Mouse (Mus musculus) erythroid progenitor cell, adult 5-6 weeks (primary cell): Measurements from ENCODE around the gene Dnm3. TPM values are rescaled to one million over a fixed set of nuclear protein-coding genes. Genes with fewer than 3 reads are reported as not detected.

ENCODE experiments used
- ATAC-seq: replicated peaks from 2 replicates; pipeline ENCODE4 v1.8.0; 2016; ENCODE audit warnings: moderate number of reproducible peaks, mild to moderate bottlenecking, moderate TSS enrichment, inconsistent platforms; ENCODE audit not compliant: poor library complexity, low FRiP score, severe bottlenecking
- total RNA-seq, 2 experiments: library from RNA; stranded (forward) in 1 of 2; stranded (reverse) in 1 of 2; fragments of 150-400 nt in 1 of 2; fragments of 186-747, 209-891 nt in 1 of 2; gene quantifications; 2 replicates each; pipeline versions ENCODE4 v1.2.3 to v1.2.4; 2015 to 2017; ENCODE audit warnings: low replicate concordance in 2 of 2

Gene Dnm3
- total RNA-seq, 2 experiments from 2014 or later, result not detected

DNA sequence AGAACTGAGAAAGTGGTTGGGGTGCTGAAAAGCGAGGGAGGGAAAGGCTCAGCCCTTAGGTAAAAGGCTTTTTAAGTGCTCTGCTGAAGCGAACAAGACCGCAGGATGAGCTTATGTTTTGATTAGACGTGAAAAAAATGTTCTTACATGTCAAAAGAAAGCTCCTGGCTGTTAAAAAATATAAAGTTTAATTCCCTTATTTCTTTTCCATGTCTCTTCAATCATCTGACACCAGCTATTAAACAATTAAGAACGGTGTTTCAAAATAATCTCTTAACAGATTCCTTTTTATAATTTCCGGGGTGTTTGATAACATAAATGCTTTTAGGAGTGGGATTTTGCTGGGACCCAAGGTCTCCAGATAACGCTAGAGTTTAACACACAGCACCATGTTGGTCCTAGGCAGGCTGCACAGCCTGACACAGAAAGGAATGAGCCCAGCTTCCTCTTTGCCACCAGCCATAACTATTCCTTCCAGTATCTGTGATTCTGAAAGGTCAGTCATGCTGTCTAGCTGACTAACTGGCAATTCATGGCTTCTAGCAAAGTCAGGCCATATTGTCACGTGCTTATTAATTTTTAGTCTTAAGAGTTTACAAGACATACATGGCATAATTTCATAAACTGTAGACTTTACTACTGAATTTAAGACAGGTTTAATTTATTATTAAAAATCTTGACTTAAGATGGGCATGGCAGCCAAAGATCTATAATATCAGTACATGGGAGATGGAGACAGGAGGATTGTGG, 383.1 kb downstream of the Dnm3 start:
- no peak for ATAC-seq

DNA sequence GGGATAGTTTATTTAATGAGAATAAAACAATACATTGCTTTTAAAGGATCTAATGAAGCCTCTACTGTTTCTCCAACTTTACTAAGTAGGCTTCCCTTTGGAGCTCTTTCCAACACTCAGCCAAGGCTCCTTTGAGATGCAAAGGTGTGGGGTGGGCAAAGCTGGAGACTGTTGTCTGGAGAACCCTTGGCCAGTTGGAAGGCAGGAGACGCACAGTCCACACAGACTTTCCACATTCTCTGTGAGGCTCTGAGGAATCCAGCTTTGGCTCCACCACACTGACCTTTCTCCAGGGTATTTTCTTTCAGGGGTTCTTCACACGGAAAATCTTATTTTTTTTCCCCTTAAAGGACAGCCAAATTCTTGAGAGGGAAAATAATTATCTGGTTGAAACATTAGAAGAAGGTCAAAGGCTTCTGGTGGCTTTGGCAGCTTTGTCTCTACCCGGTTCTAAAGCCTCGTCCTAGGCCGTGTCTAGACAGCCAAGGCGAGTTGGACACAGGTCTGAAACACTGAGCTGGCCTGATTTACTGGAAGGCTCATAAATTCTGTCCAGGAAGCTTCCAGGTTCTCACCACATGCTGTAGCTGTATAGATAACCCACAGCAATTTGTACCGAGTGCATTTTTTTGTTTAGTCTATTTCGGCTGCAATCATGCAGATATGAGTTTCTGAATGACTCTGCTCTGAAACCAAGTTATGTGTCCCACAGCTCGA, 383.9 kb downstream of the Dnm3 start:
- ATAC-seq, result no peak

DNA sequence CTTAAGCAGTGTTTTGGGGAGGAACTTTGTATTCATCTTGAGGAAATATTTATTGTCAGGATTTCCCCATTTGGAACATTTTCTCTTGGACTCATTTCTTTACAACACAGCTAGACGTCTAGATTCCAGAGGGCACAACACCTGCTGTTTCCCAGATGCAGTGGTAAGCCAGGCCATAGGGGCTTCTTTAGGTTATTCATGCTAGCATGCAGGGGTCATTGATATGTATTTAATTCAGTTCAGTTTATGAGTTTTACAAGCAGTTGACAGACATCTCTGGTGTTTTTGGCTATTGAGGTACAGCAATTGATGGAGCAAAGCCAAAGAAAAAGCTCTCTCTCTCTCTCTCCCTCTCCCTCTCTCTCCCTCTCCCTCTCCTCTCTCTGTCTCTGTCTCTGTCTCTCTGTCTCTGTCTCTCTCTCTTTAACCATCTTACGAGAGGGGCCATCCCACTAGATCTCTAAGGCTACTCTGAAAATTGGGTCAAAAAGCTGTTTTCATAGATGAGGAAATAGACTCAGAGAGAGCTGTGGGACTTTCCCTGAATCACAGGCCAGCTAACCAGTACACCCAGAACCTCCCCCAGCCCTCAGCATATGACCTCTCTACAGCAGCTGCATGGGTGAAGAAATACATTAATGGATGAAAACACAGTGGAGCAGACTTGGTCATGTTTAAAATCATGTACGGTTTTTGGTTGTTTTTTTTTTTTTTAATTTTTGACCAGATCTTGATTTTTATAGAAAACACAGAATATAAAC, 384.8 kb downstream of the Dnm3 start:
- no peak for ATAC-seq

DNA sequence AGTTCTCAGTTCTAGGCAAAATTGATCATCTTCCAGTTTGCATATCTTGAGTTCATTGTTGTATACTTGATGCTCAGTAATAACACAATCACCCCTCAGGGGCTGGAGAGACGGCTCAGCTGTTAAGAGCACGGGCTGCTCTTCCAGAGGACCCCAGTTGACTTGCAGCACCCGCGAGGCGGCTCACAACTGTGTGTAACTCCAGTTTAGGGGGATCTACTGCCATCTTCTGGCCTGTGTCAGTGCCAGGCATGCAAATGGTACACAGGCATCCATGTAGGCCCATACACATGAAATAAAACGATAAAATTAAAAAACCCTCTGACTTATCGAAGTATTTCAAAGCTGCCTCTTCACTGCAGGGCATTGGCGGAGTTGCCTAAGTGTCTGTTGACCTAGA, 385.4 kb downstream of the Dnm3 start:
- no peak for ATAC-seq

DNA sequence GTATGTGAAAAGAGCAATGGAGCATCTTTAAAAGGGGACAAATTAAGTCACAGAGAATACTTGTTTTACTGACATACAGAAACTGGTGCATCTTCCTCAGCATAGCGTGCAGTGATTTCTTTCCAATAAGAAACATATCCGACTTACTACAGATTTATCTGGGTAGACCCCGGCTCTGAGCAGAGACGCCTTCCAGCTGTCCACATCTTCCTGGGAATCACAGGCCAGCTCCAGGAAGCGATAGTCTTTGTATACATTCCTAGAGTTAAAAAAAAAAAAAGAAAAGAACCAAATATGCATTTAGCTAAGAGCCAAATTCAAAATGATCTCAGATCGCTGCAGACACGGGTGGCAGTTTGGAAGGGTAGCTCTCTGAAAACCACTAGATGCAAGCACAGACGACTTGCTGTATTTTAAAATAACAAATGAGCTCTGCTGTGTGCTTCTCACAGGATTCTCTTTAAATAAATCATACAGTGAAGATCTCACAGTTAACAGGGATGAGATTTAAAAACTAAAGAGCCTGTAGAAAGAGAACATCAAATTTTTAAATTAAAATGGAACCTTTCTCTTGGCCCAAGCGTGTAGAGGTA, 393.9 kb downstream of the Dnm3 start:
- no peak for ATAC-seq

DNA sequence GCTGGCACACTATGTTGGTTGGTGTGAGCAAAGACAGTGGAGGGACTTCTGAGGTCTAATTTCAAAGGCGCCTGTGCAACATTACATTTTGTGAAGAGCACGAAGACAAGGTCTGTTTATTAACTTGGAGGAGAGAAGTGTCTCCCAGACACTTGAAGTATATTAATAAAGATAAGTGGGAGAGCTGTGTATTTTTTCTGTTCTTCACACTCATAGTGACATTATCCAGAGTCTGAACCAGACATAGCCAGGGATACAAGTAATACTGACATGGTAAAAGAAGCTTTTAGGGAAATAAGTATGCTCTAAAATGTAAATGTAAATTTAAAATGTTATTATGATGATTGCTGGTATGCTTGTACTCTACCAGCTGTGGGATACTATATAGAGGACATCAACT, 394.5 kb downstream of the Dnm3 start:
- ATAC-seq, result no peak

DNA sequence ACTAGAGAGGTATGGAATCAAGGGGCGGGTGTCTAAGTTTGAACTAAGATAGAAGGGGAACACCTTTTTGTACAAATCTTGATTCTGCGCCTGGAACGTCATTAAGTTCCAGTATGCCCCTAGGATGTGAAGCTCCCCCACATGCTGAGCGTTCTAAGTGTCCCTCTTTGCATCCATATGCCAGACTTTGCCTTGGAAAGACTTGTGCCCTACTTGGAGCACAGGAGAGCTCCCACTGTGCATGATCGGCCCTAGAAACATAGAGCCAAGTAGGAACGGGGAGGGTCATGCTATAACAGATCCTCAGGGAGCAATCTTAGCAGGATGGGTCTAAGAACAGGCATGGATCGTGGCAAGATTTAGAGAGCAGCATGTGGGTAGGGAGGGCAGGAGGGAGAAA, 395.1 kb downstream of the Dnm3 start:
- no peak for ATAC-seq

DNA sequence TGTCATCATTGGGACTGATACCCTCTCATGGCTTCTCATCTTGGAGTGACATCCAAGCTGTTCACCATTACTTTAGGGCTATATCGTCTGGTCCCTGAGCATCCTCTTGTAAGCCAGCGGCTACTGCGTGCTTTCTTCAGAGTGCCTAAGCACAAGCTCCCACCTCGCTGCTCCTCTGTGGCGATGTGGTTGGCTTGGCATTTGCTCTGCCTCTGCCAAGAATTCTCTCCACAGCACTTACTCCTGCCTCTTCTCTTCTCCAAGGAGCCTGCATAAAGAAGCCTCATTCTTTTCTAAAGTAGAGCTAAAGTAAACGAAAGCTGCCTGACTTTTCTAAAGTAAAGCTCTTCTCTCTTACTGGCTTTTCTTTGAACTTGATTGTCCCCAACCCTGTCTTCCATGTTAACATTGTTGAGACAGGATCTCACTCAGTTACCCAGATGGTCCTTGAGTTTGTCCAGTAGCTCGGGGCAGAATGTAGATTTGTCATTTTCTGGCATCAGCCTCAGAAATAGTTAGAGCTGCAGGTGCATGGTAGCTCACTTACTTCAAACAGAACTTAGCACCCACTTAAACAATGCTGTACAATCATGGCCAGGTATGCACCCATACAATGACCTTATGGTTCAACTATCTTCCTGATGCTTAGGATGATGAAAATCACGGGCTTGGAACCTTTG, 396.0 kb downstream of the Dnm3 start:
- ATAC-seq, result no peak

DNA sequence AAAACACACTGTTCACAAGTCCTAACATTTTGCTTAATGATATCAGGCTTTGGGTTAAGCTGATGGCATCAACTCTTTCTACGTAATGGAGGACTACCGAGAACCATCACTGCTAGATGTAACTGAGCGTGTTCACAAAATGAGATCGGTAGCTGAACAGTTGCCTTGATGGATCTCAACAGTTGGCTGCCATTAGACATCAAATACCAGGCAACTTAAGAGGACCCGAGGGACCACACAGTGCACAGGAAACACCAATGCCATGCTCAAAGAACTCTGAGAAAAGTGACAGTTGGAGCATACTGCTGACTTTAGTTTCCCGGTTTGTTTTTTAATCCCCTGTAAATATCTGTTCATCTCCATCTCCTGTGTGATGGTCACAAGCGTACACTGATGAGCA, 397.8 kb downstream of the Dnm3 start:
- no peak for ATAC-seq

DNA sequence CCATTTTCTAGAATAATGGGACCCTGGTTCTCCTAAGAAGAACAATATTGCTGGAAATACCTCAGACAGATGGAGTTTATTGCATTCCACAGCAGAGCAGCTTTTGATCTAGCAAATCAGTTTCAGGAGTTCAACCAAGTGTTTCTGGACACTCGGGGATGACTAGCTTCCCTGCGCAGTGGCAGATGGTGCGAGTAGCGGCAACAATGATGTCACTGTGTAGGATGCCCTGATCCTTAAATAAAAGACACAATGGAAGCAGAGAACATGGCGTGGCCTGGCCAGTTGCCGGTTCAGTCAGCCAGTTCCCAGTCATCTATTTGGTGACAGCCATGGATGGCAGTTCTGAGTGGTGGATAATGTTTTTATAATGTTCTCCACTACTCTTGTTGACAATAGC, 400.4 kb downstream of the Dnm3 start:
- no peak for ATAC-seq

DNA sequence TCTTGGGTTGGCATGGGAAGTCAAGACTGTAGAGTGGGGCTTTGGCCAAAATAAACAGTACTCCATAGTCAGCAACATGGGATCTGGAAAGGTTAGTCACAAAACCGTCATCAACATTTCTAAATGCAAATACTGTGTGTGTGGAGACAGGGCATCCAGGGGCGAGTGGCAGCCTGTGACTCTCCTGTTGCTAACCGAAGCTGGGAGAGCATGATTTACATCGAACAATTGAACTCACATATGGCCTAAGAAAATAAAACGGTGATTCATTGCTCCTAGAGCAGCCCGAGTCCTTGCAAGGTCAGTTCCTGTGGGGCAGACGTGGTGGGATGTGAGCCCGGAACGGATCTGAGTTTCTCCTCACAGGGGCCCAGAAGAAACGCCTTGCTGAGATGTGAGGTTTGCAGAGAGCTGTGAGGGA, 401.2 kb downstream of the Dnm3 start:
- ATAC-seq, result no peak

DNA sequence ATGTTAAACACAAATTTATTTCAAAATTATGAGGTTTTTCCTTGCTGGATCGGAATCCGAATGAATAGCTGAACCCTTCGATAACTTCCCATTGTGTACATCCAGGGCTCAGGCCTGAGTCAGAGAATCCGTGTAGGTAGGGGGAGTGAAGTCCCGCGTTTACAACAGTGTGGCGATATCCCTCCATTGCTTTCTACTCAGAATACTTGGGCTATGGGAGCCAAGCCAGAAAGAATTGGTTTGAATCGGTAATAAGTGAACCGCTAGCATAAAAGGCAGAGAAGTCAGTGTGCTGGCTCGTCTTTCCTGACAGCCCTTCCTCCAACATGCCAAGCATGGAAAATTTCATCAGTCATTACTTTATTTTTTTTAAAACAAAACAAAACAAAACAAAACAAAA, 402.0 kb downstream of the Dnm3 start:
- ATAC-seq, result no peak

DNA sequence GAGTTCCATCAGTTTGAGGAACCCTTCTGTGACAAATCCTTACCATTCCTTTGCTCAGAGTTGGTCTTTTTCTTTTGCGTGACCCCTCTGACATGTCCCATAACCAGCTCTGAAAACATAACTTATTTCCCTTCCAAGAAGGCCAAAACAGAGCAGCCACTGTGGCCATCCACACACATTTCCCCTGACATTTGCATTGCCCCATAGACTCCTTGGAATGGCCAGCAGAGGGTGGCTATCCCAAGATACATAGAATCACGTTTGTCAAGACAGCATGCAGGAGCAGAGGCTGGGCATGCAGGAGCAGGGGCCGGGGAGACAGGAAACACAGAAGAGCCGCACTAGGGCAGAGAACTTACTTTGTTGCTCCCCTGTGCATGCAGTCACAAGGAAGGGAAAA, 402.4 kb downstream of the Dnm3 start:
- ATAC-seq, result no peak

DNA sequence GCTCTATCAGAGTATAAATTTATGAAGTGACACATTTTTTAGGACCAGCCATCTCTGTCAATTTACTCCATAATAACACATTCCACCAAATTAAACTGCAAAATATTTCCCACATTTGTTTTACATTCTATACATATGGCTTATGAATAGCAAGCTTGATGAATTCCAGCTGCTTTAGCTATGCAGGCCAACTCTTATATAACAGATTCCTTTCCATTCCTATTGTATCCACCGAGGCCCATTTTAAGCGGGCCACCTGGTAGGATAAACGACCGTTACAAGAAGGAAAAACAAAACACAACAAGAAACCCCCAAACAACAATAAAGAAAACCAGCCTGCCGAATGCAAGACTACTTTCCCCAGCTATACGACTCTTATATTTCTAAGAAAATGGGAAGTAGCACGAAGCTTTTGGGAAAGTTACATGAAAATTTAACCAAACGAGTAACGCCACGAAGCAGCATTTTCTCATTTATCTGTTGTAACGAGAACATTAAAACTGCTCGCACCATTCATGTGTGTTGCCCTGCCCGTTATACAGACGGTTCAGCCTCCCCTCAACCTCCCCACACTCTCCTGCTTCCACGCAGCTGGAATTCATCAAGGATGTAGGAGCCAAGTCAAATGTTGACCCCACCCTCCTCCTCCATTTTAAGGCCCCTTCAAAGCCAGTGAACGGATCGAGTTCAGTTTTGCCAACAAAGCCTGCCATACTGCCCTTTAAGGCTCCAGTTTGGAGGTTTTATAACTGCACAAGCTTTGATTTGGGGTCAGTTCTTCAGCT, 403.0 kb downstream of the Dnm3 start:
- ATAC-seq, result no peak

DNA sequence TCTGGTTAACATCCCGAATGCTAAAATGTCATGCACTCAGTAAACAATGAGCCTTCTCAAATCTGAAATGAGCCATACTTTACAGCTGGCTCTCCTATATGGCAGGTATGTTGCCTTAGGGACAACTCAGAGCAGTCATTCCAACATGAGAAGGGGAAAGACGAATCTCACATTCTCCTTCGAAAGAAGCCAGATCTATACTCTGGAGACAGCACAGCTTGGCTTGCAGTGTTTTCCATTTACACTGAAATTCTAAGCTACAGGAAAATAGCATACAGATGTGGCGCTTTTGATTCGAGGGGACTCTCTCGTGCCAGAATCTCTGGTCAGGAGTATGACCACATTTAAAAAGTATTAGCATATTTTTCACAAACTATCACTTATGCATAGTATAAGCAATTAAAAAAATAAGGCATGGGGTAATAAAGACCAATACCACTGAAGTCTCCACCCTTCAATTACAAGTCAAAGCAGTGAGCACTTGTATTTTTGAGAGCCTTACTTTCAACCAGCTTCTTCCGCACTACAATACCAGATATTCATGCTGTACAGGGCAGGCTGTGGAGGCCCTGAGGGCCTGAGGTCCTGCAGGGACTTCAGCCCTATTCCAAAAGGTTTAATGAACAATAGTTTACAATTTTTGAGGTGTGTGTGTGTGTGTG, 404.8 kb downstream of the Dnm3 start:
- ATAC-seq, result no peak

DNA sequence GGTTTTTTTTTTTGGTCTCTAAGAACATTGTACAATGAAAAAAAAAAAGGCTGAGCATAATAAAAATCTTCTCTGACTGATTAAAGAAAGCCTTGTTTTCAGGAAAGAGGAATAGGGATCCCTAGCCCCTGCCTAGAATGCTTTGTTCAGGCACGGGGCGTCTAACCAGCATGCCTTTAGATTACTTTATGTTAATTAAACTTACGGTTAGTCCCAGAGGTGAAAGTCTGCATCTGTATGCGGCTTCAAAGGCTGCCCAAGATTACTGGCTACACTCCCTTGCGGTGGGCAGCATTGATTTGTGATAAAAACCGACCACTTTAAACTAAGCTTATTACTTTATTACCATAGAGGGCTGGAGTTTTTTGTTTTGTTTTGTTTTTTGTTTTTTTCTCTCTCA, 424.2 kb downstream of the Dnm3 start:
- no peak for ATAC-seq

DNA sequence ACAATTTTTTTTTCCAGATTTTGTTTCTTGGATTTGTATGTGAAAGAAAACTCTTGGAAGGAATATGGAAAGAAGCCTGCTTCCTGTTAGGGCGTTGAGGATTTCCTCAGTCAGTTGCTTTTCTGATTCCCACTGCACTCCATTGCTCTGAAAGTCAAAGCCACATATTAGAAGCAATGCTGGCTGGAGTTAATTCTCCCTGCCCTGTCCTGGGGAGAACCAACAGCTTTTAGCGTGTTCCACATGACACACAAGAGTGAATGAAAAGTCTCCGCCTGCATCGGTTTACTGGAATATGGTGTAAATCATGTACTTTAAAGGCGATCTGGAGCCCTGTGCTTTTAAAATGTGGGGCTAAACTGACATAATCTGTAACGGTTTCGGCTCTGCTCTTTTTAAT, 424.6 kb downstream of the Dnm3 start:
- ATAC-seq, result no peak

DNA sequence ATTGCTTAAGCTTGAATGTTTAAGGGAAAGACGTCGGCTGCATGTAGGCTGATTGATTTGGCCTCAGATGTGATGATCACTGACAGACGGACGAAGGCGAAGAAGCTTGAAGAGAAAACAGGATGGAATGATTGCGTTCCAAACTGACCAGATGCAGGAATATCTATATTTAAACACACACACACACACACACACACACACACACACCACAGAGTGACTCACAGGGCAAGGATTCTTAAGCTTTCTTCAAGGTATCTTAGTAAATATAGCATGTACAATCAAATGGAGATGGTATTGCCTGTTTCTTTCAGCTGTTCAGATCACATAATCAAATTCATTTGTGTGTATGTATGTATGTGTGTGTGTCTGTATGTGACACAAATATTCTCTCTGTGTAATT, 425.1 kb downstream of the Dnm3 start:
- ATAC-seq, result no peak

DNA sequence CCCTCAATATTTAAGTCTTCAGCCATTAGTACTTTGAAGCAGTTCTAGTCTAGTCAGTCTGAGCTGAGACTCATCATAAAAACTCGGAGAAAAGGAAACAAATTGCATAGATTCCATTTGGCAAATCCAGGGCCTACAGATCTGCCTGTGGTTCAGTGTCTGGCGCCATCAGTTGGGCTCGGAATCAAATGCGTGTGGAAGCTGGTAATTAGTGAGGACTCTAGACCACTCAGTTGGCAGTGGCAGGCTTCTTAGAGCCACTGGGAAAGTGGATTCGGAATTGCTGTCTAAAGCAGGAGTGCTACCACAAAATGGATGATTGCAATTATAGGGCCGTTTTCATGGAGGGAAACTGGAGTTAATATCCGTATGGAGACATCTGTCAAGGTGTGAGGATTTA, 425.7 kb downstream of the Dnm3 start:
- no peak for ATAC-seq
